Mouse (Mus musculus) forebrain, embryonic 14.5 days (tissue): ENCODE data around the gene Cmip. TPM values are rescaled to one million over a fixed set of nuclear protein-coding genes. Genes with fewer than 3 reads are reported as not detected.

Source experiments
- ATAC-seq: fragments of 200-750 bp; cut with Nextera tagmentation; 2 replicates; pipeline ENCODE4 v1.8.0; 2017; ENCODE audit warnings: mild to moderate bottlenecking, moderate library complexity
- DNase-seq: peaks from one replicate; pipeline ENCODE4 v3.0.0-alpha.2; 2015; ENCODE audit warnings: low spot score
- H3K27ac ChIP-seq: fragments of 300-500 bp; sonication (generic); 2 replicates; pipeline ENCODE4 v1.5.1; 2014; ENCODE audit warnings: low read depth, mild to moderate bottlenecking, control low read depth, low read length, moderate library complexity
- H3K27me3 ChIP-seq: fragments of 300-500 bp; sonication (generic); replicated peaks from 2 replicates; pipeline ENCODE4 v1.6.1; 2014; ENCODE audit warnings: low read length, control low read depth, mixed read lengths; ENCODE audit not compliant: control insufficient read depth, insufficient read depth
- H3K36me3 ChIP-seq: fragments of 300-500 bp; sonication (generic); 2 replicates; pipeline ENCODE4 v1.6.1; 2014; ENCODE audit warnings: low read length, control low read depth; ENCODE audit not compliant: control insufficient read depth, insufficient read depth
- H3K4me1 ChIP-seq: fragments of 300-500 bp; sonication (generic); 2 replicates; pipeline ENCODE4 v1.6.1; 2014; ENCODE audit warnings: antibody characterized with exemption, low read length, control low read depth; ENCODE audit not compliant: control insufficient read depth, insufficient read depth
- H3K4me2 ChIP-seq: fragments of 300-500 bp; sonication (generic); 2 replicates; pipeline ENCODE4 v1.6.1; 2014; ENCODE audit warnings: mild to moderate bottlenecking, control low read depth, low read length
- H3K4me3 ChIP-seq: fragments of 300-500 bp; sonication (generic); 2 replicates; pipeline ENCODE4 v1.5.1; 2014; ENCODE audit warnings: low read depth, low read length, control low read depth
- H3K9ac ChIP-seq: fragments of 300-500 bp; sonication (generic); 2 replicates; pipeline ENCODE4 v1.6.1; 2014; ENCODE audit warnings: mild to moderate bottlenecking, low read length, control low read depth, moderate library complexity
- H3K9me3 ChIP-seq: fragments of 300-500 bp; sonication (generic); replicated peaks from 2 replicates; pipeline ENCODE4 v1.6.1; 2016; ENCODE audit warnings: low read length, control low read depth, mixed read lengths; ENCODE audit not compliant: control insufficient read depth
- WGBS: fragments of 180-500 bp; shearing (Covaris S2); extraction: QIAGEN DNeasy Blood & Tissue Kit; methylation state at CpG from one replicate; pipeline ENCODE4 v1.1.7; 2014; 5-methylcytosine and 5-hydroxymethylcytosine counted together
- microRNA-seq: library from miRNA; unstranded; fragments of <30 nt; microRNA quantifications from one replicate; pipeline ENCODE4, GENCODE M21; 2016
- polyA plus RNA-seq: library from polyadenylated mRNA; unstranded; fragments of >200 nt; fragmentation: Nextera tagmentation; extraction: Ambion mirVana; gene quantifications from 2 replicates; pipeline ENCODE4 v1.2.1, GENCODE M21; 2014

Gene Cmip
- polyA plus RNA-seq, 1 experiment from 2014 or later: 57.4 TPM

- Histone ChIP-seq H3K4me1 (no peaks in the 10 kb centered on the region), H3K9me3 (peaks cover 2% of the 10 kb centered on the region; the same call in 1 of the 2 replicates), H3K4me3 (no peak overlapping the region), H3K4me2 (no peak overlapping the region), H3K27ac (no peak overlapping the region), H3K36me3 (no peaks in the 10 kb centered on the region), H3K9ac (no peak overlapping the region), H3K27me3 (no peaks in the 10 kb centered on the region)
- 92% methylated on average over 8 of the region's 8 CpGs for WGBS
- ATAC-seq: no peak
- no peak for DNase-seq
Measured at GRCm38 (mm10) chr8:117507703-117508102, 250.8 kb downstream of the Cmip start.

Small RNA genes lying within 50 kb of the gene (microRNA-seq; reads per million reads assigned to microRNA genes)
- gene Mir7077 (not detected), gene Mir7078 (not detected)

Other genes starting within 250 kb of the Cmip start
- not detected in 2 replicates for gene Pkd1l2, start 174.6 kb upstream of the Cmip start, polyA plus RNA-seq
- gene Bco1, start 161.2 kb upstream of the Cmip start, polyA plus RNA-seq: 0.12 TPM in 1 of 2 replicates, not detected in the other
- gene Gan, start 98.9 kb upstream of the Cmip start, polyA plus RNA-seq: 3.3 and 4.4 TPM in 2 replicates
- gene Plcg2, start 241.2 kb downstream of the Cmip start, polyA plus RNA-seq: 0.45 and 0.58 TPM in 2 replicates